ENCODE assay signal across 13 mouse cellular contexts in the genomic region with DNA sequence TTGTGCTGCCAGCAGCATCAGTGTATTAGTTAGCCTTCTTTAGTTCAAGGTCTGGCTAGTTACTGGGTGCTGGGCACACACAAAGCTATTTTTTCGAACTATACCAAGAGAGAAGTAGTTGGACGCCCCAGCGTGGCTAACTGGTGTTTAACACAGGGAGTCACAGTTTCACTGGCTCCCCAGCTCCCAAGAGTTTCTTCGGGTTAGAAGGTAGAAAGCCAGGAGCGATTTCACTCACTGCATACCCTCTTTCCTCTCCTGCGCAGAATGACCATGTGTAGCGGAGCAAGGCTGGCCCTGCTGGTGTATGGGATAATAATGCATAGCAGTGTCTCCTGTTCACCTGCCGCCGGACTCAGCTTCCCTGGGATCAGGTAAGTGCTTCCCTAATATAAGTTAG. TPM values are rescaled to one million over a fixed set of nuclear protein-coding genes. Genes with fewer than 3 reads are reported as not detected.
DNase-seq lines count a peak whose midpoint lies in the region; ATAC-seq and TF ChIP-seq lines count a peak whose summit lies in the region.
"Had no signal": no experiment of that assay in that cellular context is flagged by ENCODE, and none has a peak within 500 bp of the region (broad histone marks: within the 10 kb centered on the region; RNA-seq: fewer than 3 reads in every experiment).

No protein-coding gene starts in this region.

- H3K9ac ChIP-seq in hindbrain, embryonic 16.5 days (ENCODE audit: low read depth, low read length) = peak overlapping the region; percentile 67
- peak overlapping the region; percentile 59 for H3K9ac ChIP-seq in midbrain, postnatal 0 days (replicated peaks; ENCODE audit: low read length, poor library complexity, severe bottlenecking)
- H3K9ac ChIP-seq: liver, embryonic 15.5 days had no signal

- H3K4me2 ChIP-seq in hindbrain, embryonic 16.5 days (ENCODE audit: low read length) = peak overlapping the region; percentile 70
- peak overlapping the region; percentile 78 for H3K4me2 ChIP-seq in midbrain, postnatal 0 days (ENCODE audit: low read depth, low read length, poor library complexity, severe bottlenecking)
- H3K4me2 ChIP-seq: liver, embryonic 15.5 days had no signal

- H3K9me3 ChIP-seq in forebrain, embryonic 10.5 days = no peaks in the 10 kb centered on the region
- H3K9me3 ChIP-seq in hindbrain, embryonic 16.5 days (ENCODE audit: control insufficient read depth, low read length) = no peaks in the 10 kb centered on the region
- H3K9me3 ChIP-seq in midbrain, postnatal 0 days (ENCODE audit: low read length) = no peaks in the 10 kb centered on the region
- H3K9me3 ChIP-seq: liver, embryonic 15.5 days had no signal

- 0 out of 2 replicates have a peak, but pooled peaks have one; percentile 15 for ATAC-seq in hindbrain, embryonic 16.5 days
- no peak for ATAC-seq in midbrain, postnatal 0 days (ENCODE audit: low FRiP score)
- no peak for ATAC-seq in megakaryocyte-erythroid progenitor cell, adult 5-6 weeks (replicated peaks; ENCODE audit: low FRiP score, low TSS enrichment, poor library complexity, severe bottlenecking)
- ATAC-seq: Patski had no signal

- intact Hi-C loops in left cerebral cortex, adult 2 months (cut with DNase I) = loop anchor here (5.0 to 10.0 kb wide), 9 partner anchors 265 to 1633 kb away; no protein-coding TSS in a partner anchor
- intact Hi-C loops in gastrocnemius, adult 2 months (cut with DNase I) = no loop called here

- peak overlapping the region; percentile 2; the same call in 1 of the 2 replicates for H3K27ac ChIP-seq in left cerebral cortex, adult 2 months
- no peak overlapping the region for H3K27ac ChIP-seq in forebrain, embryonic 10.5 days
- H3K27ac ChIP-seq in hindbrain, embryonic 16.5 days (ENCODE audit: low read depth, low read length) = peak overlapping the region; percentile 83
- peak overlapping the region; percentile 76; the same call in 1 of the 2 replicates for H3K27ac ChIP-seq in midbrain, postnatal 0 days (ENCODE audit: low read depth, low read length)
- H3K27ac ChIP-seq in gastrocnemius, adult 2 months = no peak overlapping the region
- H3K27ac ChIP-seq: liver, embryonic 15.5 days had no signal

- peaks cover 79% of the 10 kb centered on the region for H3K27me3 ChIP-seq in forebrain, embryonic 10.5 days (ENCODE audit: poor library complexity, severe bottlenecking)
- H3K27me3 ChIP-seq in hindbrain, embryonic 16.5 days (replicated peaks; ENCODE audit: control insufficient read depth, insufficient read depth, low read length) = peaks cover 12% of the 10 kb centered on the region
- H3K27me3 ChIP-seq in midbrain, postnatal 0 days (ENCODE audit: insufficient read depth, low read length) = peaks cover 7% of the 10 kb centered on the region

- H3K4me3 ChIP-seq in left cerebral cortex, adult 2 months = peak overlapping the region; percentile 47
- H3K4me3 ChIP-seq in forebrain, embryonic 10.5 days = peak overlapping the region; percentile 52
- H3K4me3 ChIP-seq in hindbrain, embryonic 16.5 days (ENCODE audit: low read length) = peak overlapping the region; percentile 52
- peak overlapping the region; percentile 40 for H3K4me3 ChIP-seq in midbrain, postnatal 0 days (ENCODE audit: low read depth, low read length)
- H3K4me3 ChIP-seq in gastrocnemius, adult 2 months = no peak overlapping the region
- H3K4me3 ChIP-seq: liver, embryonic 15.5 days had no signal

- H3K4me1 ChIP-seq in forebrain, embryonic 10.5 days = peaks cover 55% of the 10 kb centered on the region
- peaks cover 12% of the 10 kb centered on the region for H3K4me1 ChIP-seq in hindbrain, embryonic 16.5 days (ENCODE audit: control insufficient read depth, insufficient read depth, low read depth, low read length)
- H3K4me1 ChIP-seq in midbrain, postnatal 0 days (ENCODE audit: insufficient read depth, low read length) = peaks cover 6% of the 10 kb centered on the region; the same call in 1 of the 2 replicates
- H3K4me1 ChIP-seq: liver, embryonic 15.5 days had no signal

- no peak for TF ChIP-seq CTCF in left cerebral cortex, adult 2 months (IDR thresholded peaks at IDR 0.05)
- no peak for TF ChIP-seq CTCF in midbrain, postnatal 0 days (IDR thresholded peaks at IDR 0.05)
- TF ChIP-seq CTCF in gastrocnemius, adult 2 months (IDR thresholded peaks at IDR 0.05) = no peak

- H3K36me3 ChIP-seq in forebrain, embryonic 10.5 days (replicated peaks) = no peaks in the 10 kb centered on the region
- no peaks in the 10 kb centered on the region for H3K36me3 ChIP-seq in hindbrain, embryonic 16.5 days (ENCODE audit: control insufficient read depth, insufficient read depth, low read length)
- no peaks in the 10 kb centered on the region for H3K36me3 ChIP-seq in midbrain, postnatal 0 days (ENCODE audit: insufficient read depth, low read length)
- H3K36me3 ChIP-seq: liver, embryonic 15.5 days had no signal

- peak in 1 of 2 experiments; percentile 19 for DNase-seq in left cerebral cortex, adult 2 months (ENCODE audit: extremely low spot score in 1 of 2, low spot score in 2 of 2)
- DNase-seq in left cerebral cortex, adult 8-10 months (ENCODE audit: low spot score in 2 of 2) = no peak
- DNase-seq in forebrain, embryonic 10.5 days (ENCODE audit: extremely low spot score, low spot score) = peak; percentile 20
- DNase-seq in midbrain, postnatal 0 days (ENCODE audit: low spot score) = peak; percentile 10
- DNase-seq in gastrocnemius, adult 2 months = no peak
- DNase-seq in adrenal gland, postnatal 25 days = no peak
- DNase-seq: kidney, adult 9 months had no signal

- 5% methylated on average over 9 of the region's 9 CpGs for WGBS in forebrain, embryonic 10.5 days
- 3% methylated on average over 9 of the region's 9 CpGs for WGBS in hindbrain, embryonic 16.5 days
- 1% methylated on average over 9 of the region's 9 CpGs for WGBS in midbrain, postnatal 0 days

RNA-seq across cellular contexts. Expression of gene Adcyap1, which starts 0.9 kb away (rescaled TPM):
- 10 to 100 TPM; 38.6 to 48.9 TPM for total RNA-seq in left cerebral cortex, adult 2 months (2021)
- total RNA-seq in left cerebral cortex, adult 8-10 months (2022) = 10 to 100 TPM; 16.3 to 30.3 (median 27.4) TPM
- polyA plus RNA-seq in forebrain, embryonic 10.5 days (2016; fragmentation: Nextera tagmentation; extraction: Ambion mirVana) = 1.2 and 2.4 TPM in 2 replicates
- polyA plus RNA-seq in hindbrain, embryonic 16.5 days (2015; fragmentation: Nextera tagmentation; extraction: Ambion mirVana) = 28.8 and 29.6 TPM in 2 replicates
- 21.0 and 34.6 TPM in 2 replicates for total RNA-seq in midbrain, postnatal 0 days (2014; rRNA removed)
- 32.8 and 34.1 TPM in 2 replicates for polyA plus RNA-seq in midbrain, postnatal 0 days (2015; fragmentation: Nextera tagmentation; extraction: Ambion mirVana)
- total RNA-seq in gastrocnemius, adult 2 months (2021) = not detected
- total RNA-seq in adrenal gland, postnatal 25 days (2021) = not detected in 2 replicates
- total RNA-seq in megakaryocyte-erythroid progenitor cell, adult 5-6 weeks (2014; fragmentation: Nextera tagmentation) = not detected in 2 replicates
- total RNA-seq in megakaryocyte-erythroid progenitor cell, adult 5-6 weeks (2017) = not detected in 2 replicates
- total RNA-seq: gastrocnemius, adult 18-20 months had no signal
- polyA plus RNA-seq: Patski; testis, adult 2 months had no signal

Comparison
In these comparisons a context has a peak if more than half of its experiments do, and no peak if none do; other contexts are left out.
1. DNase-seq: peak in forebrain, embryonic 10.5 days (single experiment) and midbrain, postnatal 0 days (single experiment); none in left cerebral cortex, adult 8-10 months (0 of 2), gastrocnemius, adult 2 months (single experiment) and adrenal gland, postnatal 25 days (single experiment).
2. H3K27ac ChIP-seq: peak in left cerebral cortex, adult 2 months (single experiment), hindbrain, embryonic 16.5 days (single experiment) and midbrain, postnatal 0 days (single experiment); none in forebrain, embryonic 10.5 days (single experiment) and gastrocnemius, adult 2 months (single experiment).